Mouse (Mus musculus) testis, adult 2 months (tissue): ENCODE data around the gene Lamtor1.

Experiments used
- CTCF ChIP-seq: fragments of 200-500 bp; IDR thresholded peaks from 2 replicates; pipeline ENCODE4 v1.5.1; 2012; ENCODE audit warnings: low read depth, mild to moderate bottlenecking, inconsistent platforms, low read length, moderate library complexity; ENCODE audit not compliant: control insufficient read depth, insufficient read depth, insufficient replicate concordance
- POLR2A ChIP-seq: fragments of 200-500 bp; IDR thresholded peaks from 2 replicates; pipeline ENCODE4 v1.6.1; 2012; ENCODE audit warnings: low read depth, mild to moderate bottlenecking, inconsistent platforms, low read length, moderate library complexity; ENCODE audit not compliant: control insufficient read depth

- TF ChIP-seq CTCF, result no peak
- no peak for TF ChIP-seq POLR2A
Measured at GRCm38 (mm10) chr7:101906696-101907095, 992 bp downstream of the Lamtor1 start.
